Mouse (Mus musculus): Measurements from ENCODE around the gene Col8a2.

GRCm38 (mm10) chr4:126324861-126325260 is 38.3 kb downstream of the Col8a2 start:
- no peak for TF ChIP-seq POLR2A (IDR thresholded peaks at IDR 0.05; ENCODE audit: low read depth, low read length)
- TF ChIP-seq CTCF (IDR thresholded peaks at IDR 0.05; ENCODE audit: borderline replicate concordance, insufficient read depth, low read length), result no peak

Data from embryonic fibroblast, embryonic 13.5 days (primary cell).